Mouse (Mus musculus): Measurements from ENCODE around the gene Vmn1r199. TPM values are rescaled to one million over a fixed set of nuclear protein-coding genes. Genes with fewer than 3 reads are reported as not detected.

Vmn1r199 gene
- polyA plus RNA-seq, 2 experiments: not detected

- Histone ChIP-seq H3K27ac (no peak overlapping the region), H3K4me1 (replicated peaks; ENCODE audit: control insufficient read depth in 2 of 2, insufficient read depth in 2 of 2, low read length in 1 of 2) (no peaks in the 10 kb centered on the region), H3K4me3 (ENCODE audit: insufficient read depth in 1 of 2, low read depth in 2 of 2, low read length in 2 of 2) (no peak overlapping the region), H3K4me2 (ENCODE audit: low read depth) (no peak overlapping the region), H3K27me3 (ENCODE audit: control insufficient read depth, insufficient read depth, low read length) (no peaks in the 10 kb centered on the region), H3K36me3 (replicated peaks; ENCODE audit: control insufficient read depth, insufficient read depth, low read depth) (no peaks in the 10 kb centered on the region), H3K9ac (replicated peaks) (no peak overlapping the region), H3K9me3 (ENCODE audit: control insufficient read depth, low read length) (no peaks in the 10 kb centered on the region)
- TF ChIP-seq CTCF (IDR thresholded peaks at IDR 0.05; ENCODE audit: low read depth): no peak
- TF ChIP-seq EP300 (IDR thresholded peaks at IDR 0.05; ENCODE audit: low read depth): no peak
- ATAC-seq (ENCODE audit: insufficient read depth) (no peak), DNase-seq (ENCODE audit: low read depth in 3 of 3, low spot score in 3 of 3) (no peak)
- WGBS (ENCODE audit: insufficient replicate concordance): 59% methylated on average over 3 of the region's 3 CpGs
Observed at GRCm38 (mm10) chr13:22383401-22383800, 3.8 kb downstream of the Vmn1r199 start.

- Histone ChIP-seq H3K4me1 (replicated peaks; ENCODE audit: control insufficient read depth in 2 of 2, insufficient read depth in 2 of 2, low read length in 1 of 2) (no peaks in the 10 kb centered on the region), H3K4me2 (ENCODE audit: low read depth) (no peak overlapping the region), H3K36me3 (replicated peaks; ENCODE audit: control insufficient read depth, insufficient read depth, low read depth) (no peaks in the 10 kb centered on the region), H3K4me3 (ENCODE audit: insufficient read depth in 1 of 2, low read depth in 2 of 2, low read length in 2 of 2) (no peak overlapping the region), H3K27ac (no peak overlapping the region), H3K9me3 (ENCODE audit: control insufficient read depth, low read length) (no peaks in the 10 kb centered on the region), H3K9ac (replicated peaks) (no peak overlapping the region), H3K27me3 (ENCODE audit: control insufficient read depth, insufficient read depth, low read length) (no peaks in the 10 kb centered on the region)
- no peak for ATAC-seq (ENCODE audit: insufficient read depth)
- TF ChIP-seq CTCF (IDR thresholded peaks at IDR 0.05; ENCODE audit: low read depth) (no peak), EP300 (IDR thresholded peaks at IDR 0.05; ENCODE audit: low read depth) (no peak)
- WGBS (ENCODE audit: insufficient replicate concordance): 57% methylated on average over 1 of the region's 1 CpGs
- no peak for DNase-seq (ENCODE audit: low read depth in 3 of 3, low spot score in 3 of 3)
Observed at GRCm38 (mm10) chr13:22387050-22387449, 7.4 kb downstream of the Vmn1r199 start.

GRCm38 (mm10) chr13:22390073-22390472 lies 10.5 kb downstream of the Vmn1r199 start, which contains the start of gene Vmn1r200:
Gene Vmn1r200, plus strand, starts transcription at chr13:22390373.
- TF ChIP-seq EP300 (IDR thresholded peaks at IDR 0.05; ENCODE audit: low read depth): no peak
- no peak for TF ChIP-seq CTCF (IDR thresholded peaks at IDR 0.05; ENCODE audit: low read depth)
- WGBS (ENCODE audit: insufficient replicate concordance): 63% methylated on average over 3 of the region's 3 CpGs
- no peak for ATAC-seq (ENCODE audit: insufficient read depth)

GRCm38 (mm10) chr13:22402978-22403377 lies 23.4 kb downstream of the Vmn1r199 start:
- H3K4me2 ChIP-seq (ENCODE audit: low read depth): no peak overlapping the region
- no peak overlapping the region for H3K27ac ChIP-seq
- no peak for DNase-seq (ENCODE audit: low read depth in 3 of 3, low spot score in 3 of 3)
- H3K36me3 ChIP-seq (replicated peaks; ENCODE audit: control insufficient read depth, insufficient read depth, low read depth): no peaks in the 10 kb centered on the region
- H3K9me3 ChIP-seq (ENCODE audit: control insufficient read depth, low read length): no peaks in the 10 kb centered on the region
- WGBS (ENCODE audit: insufficient replicate concordance): 35% methylated on average over 1 of the region's 1 CpGs
- no peak for TF ChIP-seq CTCF (IDR thresholded peaks at IDR 0.05; ENCODE audit: low read depth)
- no peak for TF ChIP-seq EP300 (IDR thresholded peaks at IDR 0.05; ENCODE audit: low read depth)
- H3K27me3 ChIP-seq (ENCODE audit: control insufficient read depth, insufficient read depth, low read length): no peaks in the 10 kb centered on the region
- no peaks in the 10 kb centered on the region for H3K4me1 ChIP-seq (replicated peaks; ENCODE audit: control insufficient read depth in 2 of 2, insufficient read depth in 2 of 2, low read length in 1 of 2)
- no peak overlapping the region for H3K9ac ChIP-seq (replicated peaks)
- H3K4me3 ChIP-seq (ENCODE audit: insufficient read depth in 1 of 2, low read depth in 2 of 2, low read length in 2 of 2): no peak overlapping the region
- ATAC-seq (ENCODE audit: insufficient read depth): no peak

More at GRCm38 (mm10) chr13:22390073-22390472, 10.5 kb downstream of the Vmn1r199 start, which contains the start of gene Vmn1r200:
- no peak within 1 kb of the TSS for H3K4me2 ChIP-seq (ENCODE audit: low read depth)
- H3K27ac ChIP-seq: no peak within 1 kb of the TSS
- H3K27me3 ChIP-seq (ENCODE audit: control insufficient read depth, insufficient read depth, low read length): no peaks in the 10 kb centered on the region
- H3K4me1 ChIP-seq (replicated peaks; ENCODE audit: control insufficient read depth in 2 of 2, insufficient read depth in 2 of 2, low read length in 1 of 2): no peaks in the 10 kb centered on the region
- no peaks in the 10 kb centered on the region for H3K9me3 ChIP-seq (ENCODE audit: control insufficient read depth, low read length)
- H3K9ac ChIP-seq (replicated peaks): no peak within 1 kb of the TSS
- H3K4me3 ChIP-seq (ENCODE audit: insufficient read depth in 1 of 2, low read depth in 2 of 2, low read length in 2 of 2): no peak within 1 kb of the TSS
- DNase-seq (ENCODE audit: low read depth in 3 of 3, low spot score in 3 of 3): no peak
- H3K36me3 ChIP-seq (replicated peaks; ENCODE audit: control insufficient read depth, insufficient read depth, low read depth): no peaks in the 10 kb centered on the region

Other genes with a start within 250 kb of the Vmn1r199 start
- gene Vmn1r191, start 195.8 kb upstream of the Vmn1r199 start, polyA plus RNA-seq (2012; rRNA removed): not detected in 2 replicates
- not detected in 2 replicates for gene Vmn1r191, start 195.8 kb upstream of the Vmn1r199 start, polyA plus RNA-seq (2014; fragmentation: Nextera tagmentation; extraction: Ambion mirVana)
- not detected in 2 replicates for gene Vmn1r192, start 188.7 kb upstream of the Vmn1r199 start, polyA plus RNA-seq (2012; rRNA removed)
- gene Vmn1r192, start 188.7 kb upstream of the Vmn1r199 start, polyA plus RNA-seq (2014; fragmentation: Nextera tagmentation; extraction: Ambion mirVana): not detected in 2 replicates
- not detected in 2 replicates for gene Vmn1r193, start 156.7 kb upstream of the Vmn1r199 start, polyA plus RNA-seq (2012; rRNA removed)
- gene Vmn1r193, start 156.7 kb upstream of the Vmn1r199 start, polyA plus RNA-seq (2014; fragmentation: Nextera tagmentation; extraction: Ambion mirVana): not detected in 2 replicates
- not detected in 2 replicates for gene Vmn1r194, start 135.6 kb upstream of the Vmn1r199 start, polyA plus RNA-seq (2012; rRNA removed)
- not detected in 2 replicates for gene Vmn1r194, start 135.6 kb upstream of the Vmn1r199 start, polyA plus RNA-seq (2014; fragmentation: Nextera tagmentation; extraction: Ambion mirVana)
- not detected in 2 replicates for gene Vmn1r195, start 109.3 kb upstream of the Vmn1r199 start, polyA plus RNA-seq (2012; rRNA removed)
- gene Vmn1r195, start 109.3 kb upstream of the Vmn1r199 start, polyA plus RNA-seq (2014; fragmentation: Nextera tagmentation; extraction: Ambion mirVana): not detected in 2 replicates
- not detected in 2 replicates for gene Vmn1r196, start 89.9 kb upstream of the Vmn1r199 start, polyA plus RNA-seq (2012; rRNA removed)
- gene Vmn1r196, start 89.9 kb upstream of the Vmn1r199 start, polyA plus RNA-seq (2014; fragmentation: Nextera tagmentation; extraction: Ambion mirVana): not detected in 2 replicates
- gene Vmn1r197, start 55.2 kb upstream of the Vmn1r199 start, polyA plus RNA-seq (2012; rRNA removed): not detected in 2 replicates
- gene Vmn1r197, start 55.2 kb upstream of the Vmn1r199 start, polyA plus RNA-seq (2014; fragmentation: Nextera tagmentation; extraction: Ambion mirVana): not detected in 2 replicates
- gene Vmn1r198, start 29.5 kb upstream of the Vmn1r199 start, polyA plus RNA-seq (2012; rRNA removed): not detected in 2 replicates
- gene Vmn1r198, start 29.5 kb upstream of the Vmn1r199 start, polyA plus RNA-seq (2014; fragmentation: Nextera tagmentation; extraction: Ambion mirVana): not detected in 2 replicates
- gene Vmn1r200, start 10.6 kb downstream of the Vmn1r199 start, polyA plus RNA-seq (2012; rRNA removed): not detected in 2 replicates
- not detected in 2 replicates for gene Vmn1r200, start 10.6 kb downstream of the Vmn1r199 start, polyA plus RNA-seq (2014; fragmentation: Nextera tagmentation; extraction: Ambion mirVana)
- not detected in 2 replicates for gene Vmn1r201, start 92.1 kb downstream of the Vmn1r199 start, polyA plus RNA-seq (2012; rRNA removed)
- gene Vmn1r201, start 92.1 kb downstream of the Vmn1r199 start, polyA plus RNA-seq (2014; fragmentation: Nextera tagmentation; extraction: Ambion mirVana): not detected in 2 replicates
- gene Vmn1r202, start 125.6 kb downstream of the Vmn1r199 start, polyA plus RNA-seq (2012; rRNA removed): not detected in 2 replicates
- gene Vmn1r202, start 125.6 kb downstream of the Vmn1r199 start, polyA plus RNA-seq (2014; fragmentation: Nextera tagmentation; extraction: Ambion mirVana): not detected in 2 replicates
- gene Vmn1r203, start 138.3 kb downstream of the Vmn1r199 start, polyA plus RNA-seq (2012; rRNA removed): not detected in 2 replicates
- not detected in 2 replicates for gene Vmn1r203, start 138.3 kb downstream of the Vmn1r199 start, polyA plus RNA-seq (2014; fragmentation: Nextera tagmentation; extraction: Ambion mirVana)
- gene Vmn1r204, start 173.4 kb downstream of the Vmn1r199 start, polyA plus RNA-seq (2012; rRNA removed): not detected in 2 replicates
- gene Vmn1r204, start 173.4 kb downstream of the Vmn1r199 start, polyA plus RNA-seq (2014; fragmentation: Nextera tagmentation; extraction: Ambion mirVana): not detected in 2 replicates
- gene Vmn1r205, start 213.2 kb downstream of the Vmn1r199 start, polyA plus RNA-seq (2012; rRNA removed): not detected in 2 replicates
- not detected in 2 replicates for gene Vmn1r205, start 213.2 kb downstream of the Vmn1r199 start, polyA plus RNA-seq (2014; fragmentation: Nextera tagmentation; extraction: Ambion mirVana)
- not detected in 2 replicates for gene Vmn1r206, start 244.4 kb downstream of the Vmn1r199 start, polyA plus RNA-seq (2012; rRNA removed)
- not detected in 2 replicates for gene Vmn1r206, start 244.4 kb downstream of the Vmn1r199 start, polyA plus RNA-seq (2014; fragmentation: Nextera tagmentation; extraction: Ambion mirVana)

All from liver, embryonic 14.5 days (tissue).